Mouse (Mus musculus) T-helper 1 cell (primary cell): ENCODE data around the gene Sstr5.

Experiments used
- in situ Hi-C: fragments of 300-600 bp; cut with MboI, MseI; formaldehyde crosslinking; loops from one replicate; pipeline ENCODE4 v1.15.1; 2025; ENCODE audit warnings: high pct_unique_total_duplicates

Gene Sstr5

DNA sequence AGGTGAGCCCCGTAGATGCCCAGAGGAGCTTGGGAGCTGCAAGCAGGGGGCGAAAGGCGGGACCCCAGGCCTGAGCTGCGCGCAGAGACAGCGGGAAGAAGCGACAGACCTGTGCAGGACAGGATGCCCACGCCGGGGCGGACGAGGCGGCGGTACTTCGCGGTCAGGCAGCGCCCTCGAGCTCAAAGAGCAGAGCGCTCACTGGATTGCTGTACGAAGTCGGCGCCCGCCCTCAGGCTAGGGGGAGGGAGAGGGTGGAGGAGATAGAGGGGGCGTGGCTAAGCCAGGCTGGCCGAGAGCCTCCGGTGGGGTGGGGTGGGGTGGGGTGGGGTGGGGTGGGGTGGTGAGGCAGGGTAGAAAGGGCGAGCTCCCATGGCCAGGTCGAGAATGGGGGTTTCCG, at the start of gene Sstr5:
TSS of gene Sstr5 (minus strand) at position 276 of the 400 bp plus-strand sequence.
- in situ Hi-C loops: no loop called here

DNA sequence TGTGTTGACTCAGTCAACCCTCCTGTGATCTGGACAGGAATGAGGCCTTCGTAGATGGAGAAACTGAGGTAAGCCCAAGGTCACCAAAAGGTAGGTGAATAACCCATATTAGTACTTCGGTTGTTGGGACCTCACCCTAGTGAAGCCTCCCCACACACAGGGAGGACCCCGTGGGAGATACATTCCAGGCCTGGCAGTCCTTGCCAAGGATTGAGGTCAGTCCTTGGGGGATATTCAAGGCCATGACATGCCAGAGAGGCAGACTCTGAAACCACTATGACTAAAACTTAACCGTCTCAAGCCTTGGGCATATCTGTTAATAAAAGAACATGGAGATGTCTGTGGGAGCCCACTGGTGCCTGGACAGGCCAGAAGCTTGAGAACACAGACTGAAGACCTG, 44.7 kb upstream of the Sstr5 start:
- in situ Hi-C loops: no loop called here

DNA sequence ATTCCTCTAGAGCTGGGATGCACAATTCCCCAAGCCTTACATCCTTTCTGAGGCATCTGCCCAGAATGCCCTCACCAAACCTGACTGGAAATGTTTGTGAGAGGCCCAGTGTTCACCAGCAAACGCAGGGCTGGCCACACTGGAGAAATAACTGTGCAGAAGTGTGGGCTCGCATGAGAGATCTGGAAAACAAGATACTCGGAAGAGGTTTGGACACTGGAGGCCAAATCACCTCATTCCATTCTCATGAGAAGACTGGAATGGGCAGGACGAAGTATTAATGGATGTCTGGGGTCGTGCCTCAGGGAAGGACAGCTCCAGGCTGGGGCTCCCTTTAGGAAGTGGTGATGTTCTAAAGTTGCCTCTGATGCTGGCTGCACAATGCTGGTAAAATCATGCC, 43.6 kb upstream of the Sstr5 start:
- in situ Hi-C loops: no loop called here

DNA sequence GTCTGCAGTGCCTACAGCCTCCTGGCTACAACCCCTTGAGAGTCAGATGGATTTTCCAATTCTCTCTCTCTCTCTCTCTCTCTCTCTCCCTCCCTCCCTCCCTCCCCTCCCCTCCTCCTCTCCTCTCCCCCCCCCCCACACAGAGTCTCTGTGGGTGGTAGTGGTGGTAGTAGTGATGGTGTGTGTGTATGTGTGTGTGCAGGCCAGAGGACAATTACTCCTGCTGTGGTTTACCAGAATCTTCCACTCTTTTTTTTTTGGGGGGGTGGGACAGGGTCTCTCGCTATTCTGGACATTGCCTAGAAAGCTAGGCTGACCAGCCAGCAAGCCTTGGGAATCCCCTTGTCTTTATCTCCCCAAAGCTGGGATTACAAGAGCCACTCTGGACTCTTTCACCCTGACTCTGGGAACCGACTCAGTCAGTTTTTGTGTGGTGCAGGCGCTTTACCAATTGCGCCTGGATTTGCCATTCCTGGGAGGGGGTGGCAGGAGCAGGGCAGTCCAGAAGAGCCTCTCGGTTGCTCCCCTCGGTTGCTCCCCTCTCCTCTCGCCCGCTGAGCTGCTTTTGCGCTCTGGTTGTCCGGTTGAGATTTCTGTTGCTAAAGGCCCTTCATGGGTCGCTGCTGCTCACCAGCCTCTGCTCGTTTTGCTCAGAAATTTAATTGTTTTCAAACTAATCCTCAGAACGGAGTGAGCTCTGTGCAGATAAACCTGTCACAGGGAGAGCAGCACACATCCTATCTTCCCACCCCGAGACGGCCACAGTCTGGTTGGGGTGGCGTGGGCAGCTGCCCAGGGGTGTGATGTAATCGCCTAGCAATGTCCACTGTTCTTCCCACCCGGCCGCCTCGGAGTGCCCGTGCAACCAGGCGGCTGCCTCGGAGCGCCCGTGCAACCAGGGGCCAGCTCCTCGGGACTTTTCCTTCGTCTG, 42.1 kb upstream of the Sstr5 start:
- in situ Hi-C loops: no loop called here

DNA sequence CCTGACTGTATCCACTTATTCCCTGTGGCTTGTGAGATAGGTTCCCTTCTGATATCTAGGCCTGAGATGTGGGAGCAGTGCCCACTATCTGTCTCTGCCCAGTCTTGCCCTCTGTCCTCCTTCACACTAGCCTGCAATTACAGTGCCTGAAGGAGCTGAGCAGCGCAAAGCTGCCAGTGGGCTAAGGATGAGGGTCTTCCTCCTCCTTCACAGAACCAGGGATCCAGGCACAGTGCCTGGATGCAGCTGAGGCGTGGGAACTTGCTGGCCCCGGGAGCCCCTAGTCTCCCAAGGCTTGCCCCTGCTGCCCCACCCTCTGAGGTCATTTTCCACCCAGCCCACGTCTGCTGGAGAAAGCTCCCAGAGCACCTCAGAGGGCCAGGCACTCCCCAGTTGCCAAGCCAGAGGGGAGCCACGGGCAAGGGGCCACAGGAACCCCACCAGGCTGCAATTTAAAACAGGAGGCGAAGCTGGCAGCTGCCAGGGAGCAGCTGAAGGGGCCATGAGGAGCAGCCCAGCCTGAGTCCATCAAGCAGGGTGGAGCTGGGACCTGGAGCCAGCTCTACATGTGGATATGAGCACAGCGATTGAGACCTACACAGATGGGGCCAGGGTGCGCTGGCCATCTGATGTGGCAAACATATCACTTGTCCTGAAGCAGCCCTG, 33.4 kb upstream of the Sstr5 start:
- in situ Hi-C loops: loop anchor here (5.0 kb wide), 1 partner anchor 1727 kb away; no protein-coding TSS in a partner anchor

DNA sequence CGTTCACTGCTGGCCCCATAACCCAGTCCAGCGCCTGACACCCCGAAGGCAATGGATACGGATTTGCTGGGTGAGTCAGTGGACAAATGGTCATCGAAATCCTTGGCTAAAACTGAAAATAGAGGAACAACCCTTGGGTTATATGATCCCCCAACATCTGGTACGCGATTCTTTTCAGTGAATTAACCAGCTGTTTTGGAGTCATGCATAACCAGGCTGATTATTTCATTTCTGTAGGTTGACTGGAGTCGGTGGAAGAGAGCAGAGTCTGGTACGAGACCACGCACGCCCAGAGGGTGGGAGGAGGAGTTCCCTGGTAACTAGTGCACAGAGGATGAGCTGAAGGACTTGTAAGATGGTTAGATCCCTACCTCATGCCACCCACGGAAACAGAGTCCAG, 25.0 kb upstream of the Sstr5 start:
- in situ Hi-C loops: no loop called here

DNA sequence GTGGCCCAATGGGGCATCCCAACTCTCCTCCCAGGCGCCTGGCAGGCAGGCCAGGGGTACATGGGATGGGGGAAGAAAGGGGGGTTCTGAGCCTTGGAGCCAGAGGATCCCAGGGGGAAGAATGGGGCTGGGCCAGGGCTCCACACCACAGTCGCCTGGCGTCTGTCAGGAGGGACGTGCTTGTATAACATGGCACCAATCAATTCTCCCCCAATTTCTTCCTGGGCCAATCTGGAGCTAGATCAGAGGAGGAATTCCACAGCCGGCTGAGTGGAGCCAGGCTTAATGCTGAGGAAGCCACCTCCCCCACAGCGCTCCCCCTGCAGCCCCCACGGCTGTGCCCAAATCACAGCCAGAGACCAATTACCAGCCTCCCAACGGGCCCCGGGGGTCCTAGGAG, 23.4 kb upstream of the Sstr5 start:
- in situ Hi-C loops: no loop called here

DNA sequence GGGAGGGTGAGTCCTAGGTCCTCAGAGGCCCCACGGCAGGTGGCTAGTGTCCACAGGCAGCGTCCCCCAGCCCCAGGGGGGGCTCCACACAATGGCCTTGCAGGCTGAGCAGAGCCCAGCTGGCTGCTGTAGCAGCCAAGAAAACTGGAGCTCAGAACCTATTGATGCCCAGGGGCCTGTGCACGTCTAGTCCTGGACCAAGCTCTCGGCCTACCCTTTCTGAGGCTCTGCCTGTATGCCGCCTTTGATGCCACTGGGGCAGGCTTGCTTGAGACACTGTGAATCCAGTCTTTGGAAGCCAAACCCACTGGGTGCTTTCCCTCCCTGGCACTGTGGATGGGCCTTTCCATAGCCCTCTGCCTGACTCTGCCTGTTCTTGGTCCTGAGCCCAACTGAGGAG, 22.4 kb upstream of the Sstr5 start:
- in situ Hi-C loops: loop anchor here (10.0 kb wide), 1 partner anchor 445 kb away; no protein-coding TSS in a partner anchor

DNA sequence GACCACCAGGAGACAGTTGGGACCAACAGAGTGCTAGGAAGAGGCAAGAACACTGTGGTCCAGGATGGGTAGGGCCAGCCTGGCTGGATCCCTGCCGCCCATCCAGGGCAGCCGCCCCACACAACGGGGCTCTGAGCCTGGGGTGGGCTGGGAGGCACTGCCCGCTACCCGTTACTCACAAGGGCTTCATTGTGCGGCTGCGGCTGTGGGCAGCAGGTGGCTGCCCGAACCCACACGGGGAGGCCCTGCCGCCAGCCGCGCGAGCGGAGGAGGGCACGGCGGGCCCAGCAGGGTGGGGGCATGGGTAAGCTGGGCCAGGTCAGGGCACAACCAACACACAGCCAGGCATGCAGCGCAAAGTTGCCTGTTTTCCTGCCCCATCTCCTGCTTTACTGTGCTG, 21.1 kb upstream of the Sstr5 start:
- in situ Hi-C loops: loop anchor here (10.0 kb wide), 1 partner anchor 443 kb away; no protein-coding TSS in a partner anchor

DNA sequence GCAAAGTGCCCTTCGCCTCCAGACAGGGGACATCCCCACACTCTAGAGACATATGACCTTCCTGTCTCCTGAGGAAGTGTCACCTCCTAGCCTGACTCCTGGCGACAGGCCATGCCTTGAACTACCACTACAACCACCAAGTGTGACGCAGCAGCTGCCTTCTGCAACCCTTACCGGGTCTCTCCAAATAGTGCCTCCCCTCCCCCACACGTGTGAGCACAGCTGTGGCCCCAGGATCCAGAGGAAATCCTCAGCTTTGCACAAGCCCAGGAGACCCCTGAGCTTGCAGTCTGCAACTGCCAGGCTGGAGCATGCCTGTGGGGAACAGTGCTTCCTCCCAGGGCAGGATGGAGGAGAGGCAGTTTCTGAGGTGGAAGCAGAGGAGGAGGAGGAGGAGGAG, 19.2 kb upstream of the Sstr5 start:
- in situ Hi-C loops: loop anchor here (10.0 kb wide), 1 partner anchor 442 kb away; no protein-coding TSS in a partner anchor

DNA sequence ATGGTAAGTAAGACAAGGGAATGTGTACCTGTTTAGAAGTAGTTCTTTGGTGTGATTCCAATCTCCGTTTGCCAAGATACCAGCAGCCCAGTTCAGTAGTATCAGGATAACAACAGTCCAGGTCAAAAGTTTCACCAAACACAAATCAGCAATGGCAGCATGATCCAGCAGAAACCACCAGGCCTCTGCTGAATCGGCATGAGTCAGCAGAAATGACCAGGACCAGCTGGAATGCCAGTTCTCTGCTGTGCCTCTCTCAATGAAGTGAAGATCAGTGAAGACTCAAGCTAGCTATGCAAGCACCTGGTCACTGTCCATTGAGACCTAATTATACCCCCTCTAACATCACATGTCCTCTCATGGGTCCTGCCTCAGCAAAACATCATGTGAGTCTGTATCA, 17.0 kb upstream of the Sstr5 start:
- in situ Hi-C loops: loop anchor here (5.0 to 10.0 kb wide), 2 partner anchors 83 to 439 kb away; no protein-coding TSS in a partner anchor

DNA sequence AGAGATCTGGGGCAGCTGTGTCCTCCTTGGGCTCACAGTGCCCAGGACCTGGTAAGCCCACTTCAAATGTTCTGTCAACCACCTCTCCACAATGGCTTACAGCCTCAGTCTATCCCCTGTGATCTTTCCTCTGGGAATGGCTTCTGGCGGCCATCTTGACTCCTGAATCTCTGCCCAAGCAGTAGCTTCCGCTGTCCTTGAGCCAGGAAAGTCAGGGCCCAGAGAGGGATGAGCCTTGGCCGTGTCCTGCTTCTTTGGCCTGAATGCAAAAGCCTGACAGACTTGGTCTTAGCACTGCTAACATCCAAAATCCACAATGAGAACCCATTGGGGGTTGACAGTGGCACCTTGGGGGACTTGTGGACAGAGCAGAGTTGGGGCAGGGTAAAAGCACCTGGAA, 14.8 kb upstream of the Sstr5 start:
- in situ Hi-C loops: loop anchor here (5.0 to 10.0 kb wide), 2 partner anchors 85 to 437 kb away; no protein-coding TSS in a partner anchor

DNA sequence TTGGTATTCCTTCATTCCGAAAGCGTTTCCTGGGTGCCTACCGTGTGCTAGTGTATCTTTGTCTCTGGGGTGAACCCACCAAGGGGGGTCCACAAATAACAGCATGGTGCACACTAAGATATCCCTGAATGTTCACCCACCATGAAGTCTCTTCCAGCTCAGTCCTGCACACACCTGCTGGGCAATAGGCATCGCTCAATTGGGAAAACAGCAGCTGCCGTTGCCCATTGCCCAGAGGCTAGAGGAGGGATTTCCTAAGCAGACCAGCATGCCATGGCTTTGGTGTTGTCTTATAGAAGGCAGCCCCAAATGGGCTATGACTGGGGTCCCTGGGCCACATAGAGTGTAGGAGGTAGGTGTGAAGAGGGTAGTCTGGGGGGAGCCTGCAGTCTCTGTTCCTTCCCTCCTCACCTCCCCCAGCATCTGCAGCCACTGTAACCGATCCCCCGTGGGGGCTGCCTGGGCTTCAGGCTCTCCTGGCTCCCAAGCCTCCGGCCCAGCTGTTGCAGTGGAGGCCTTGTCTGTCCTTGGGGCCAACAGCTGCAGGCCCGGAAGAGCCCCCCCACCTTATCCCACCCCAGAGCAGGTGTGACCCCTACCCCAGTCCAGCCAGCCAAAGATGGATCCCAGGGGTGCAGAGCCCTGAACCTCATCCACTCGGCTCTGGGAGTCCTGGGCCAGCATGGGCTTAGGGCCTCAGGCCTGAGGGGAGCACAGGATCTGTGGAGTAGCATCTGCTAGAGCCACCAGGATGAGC, 13.2 kb upstream of the Sstr5 start:
- in situ Hi-C loops: loop anchor here (5.0 to 10.0 kb wide), 2 partner anchors 87 to 435 kb away; no protein-coding TSS in a partner anchor

DNA sequence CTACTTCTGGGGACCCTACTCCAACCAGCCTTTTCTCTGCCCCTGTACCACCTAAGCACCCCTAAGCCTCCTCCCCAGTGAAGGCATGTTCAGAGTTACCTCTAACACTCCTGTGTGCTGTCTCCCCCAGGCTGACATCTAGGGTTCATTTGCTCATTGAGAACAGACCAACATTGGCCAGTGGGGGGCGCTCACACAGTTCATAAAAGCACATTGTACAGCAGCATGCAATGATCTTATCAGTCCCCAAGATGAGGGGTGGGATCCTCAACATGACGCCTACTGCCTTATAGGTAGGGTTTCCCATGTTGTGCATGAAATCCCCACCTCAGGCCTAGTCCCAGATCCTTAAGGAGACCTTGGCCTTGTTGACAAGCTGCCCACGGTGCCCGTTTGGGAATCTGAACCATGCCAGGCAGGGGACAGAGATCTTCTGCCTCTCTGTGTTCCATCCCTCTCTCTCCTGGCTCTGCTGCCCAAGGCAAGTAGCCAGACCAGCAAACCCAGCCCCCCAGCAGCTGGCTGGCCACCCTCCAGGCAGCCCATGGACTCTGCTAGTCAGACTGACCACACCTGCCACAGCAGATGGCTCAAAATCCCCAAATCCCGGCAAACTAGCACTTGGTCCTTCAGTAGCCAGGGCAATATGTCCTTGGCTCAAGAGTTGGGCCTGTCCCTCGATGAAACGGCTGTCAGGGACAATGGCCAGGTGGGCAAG, 11.9 kb upstream of the Sstr5 start:
- in situ Hi-C loops: no loop called here

DNA sequence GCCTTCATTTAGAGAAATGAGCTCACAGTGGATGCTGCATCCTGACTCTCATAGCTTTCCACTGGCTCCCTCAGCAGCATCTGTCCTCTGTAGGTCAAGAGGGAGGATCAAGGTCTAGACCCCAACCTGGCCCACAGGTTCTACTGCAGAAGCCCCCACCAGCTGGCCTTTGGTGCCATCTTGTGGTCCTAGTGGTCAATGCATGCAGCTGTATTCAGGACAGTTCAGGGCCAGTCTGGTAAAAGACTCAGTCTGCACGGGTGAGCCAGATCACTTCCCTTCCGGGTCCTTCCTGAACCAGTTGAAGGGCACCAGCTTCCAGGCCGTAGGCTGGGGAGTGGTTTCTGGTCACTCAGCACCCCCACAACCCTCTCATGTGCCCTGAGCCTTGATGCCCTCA, 10.7 kb upstream of the Sstr5 start:
- in situ Hi-C loops: no loop called here

DNA sequence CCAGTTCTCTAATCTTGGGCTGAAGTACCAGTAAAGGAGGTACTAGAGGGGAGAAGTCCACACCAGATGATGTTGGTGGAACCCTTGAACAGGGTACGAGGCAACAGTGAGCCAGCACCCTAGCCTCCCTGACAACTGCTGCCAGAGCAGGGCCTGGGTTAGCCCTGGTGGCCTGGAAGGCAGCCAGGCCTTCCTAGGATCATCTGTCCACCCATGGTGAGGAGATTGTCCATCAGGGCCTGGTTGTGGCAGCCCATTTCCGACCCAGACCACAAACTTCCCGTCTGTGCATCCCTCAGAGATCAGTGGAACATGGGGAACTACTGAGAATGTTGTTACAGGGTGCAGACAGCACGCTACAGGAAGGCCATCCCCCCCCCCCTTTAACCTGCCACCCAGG, 5.5 kb upstream of the Sstr5 start:
- in situ Hi-C loops: no loop called here

DNA sequence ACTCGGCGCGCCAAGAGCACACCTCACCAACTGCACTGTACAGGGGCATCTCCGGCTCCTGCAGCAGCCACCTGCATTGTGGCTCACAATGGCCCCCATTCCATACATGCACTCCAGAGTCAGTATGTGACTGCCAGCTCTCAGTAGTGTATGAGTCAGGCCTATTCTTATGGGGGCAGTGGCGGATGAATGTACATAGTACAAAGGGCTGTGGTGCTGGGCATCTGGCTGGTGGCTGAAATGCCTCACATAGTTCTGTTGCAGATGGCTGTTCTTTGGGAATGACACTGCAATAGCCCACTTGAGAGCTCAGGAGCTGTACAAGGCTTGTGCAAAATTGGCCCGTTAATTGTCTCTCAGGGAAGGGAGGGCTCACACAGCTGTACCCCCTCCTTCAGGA, 15.0 kb downstream of the Sstr5 start:
- in situ Hi-C loops: no loop called here

DNA sequence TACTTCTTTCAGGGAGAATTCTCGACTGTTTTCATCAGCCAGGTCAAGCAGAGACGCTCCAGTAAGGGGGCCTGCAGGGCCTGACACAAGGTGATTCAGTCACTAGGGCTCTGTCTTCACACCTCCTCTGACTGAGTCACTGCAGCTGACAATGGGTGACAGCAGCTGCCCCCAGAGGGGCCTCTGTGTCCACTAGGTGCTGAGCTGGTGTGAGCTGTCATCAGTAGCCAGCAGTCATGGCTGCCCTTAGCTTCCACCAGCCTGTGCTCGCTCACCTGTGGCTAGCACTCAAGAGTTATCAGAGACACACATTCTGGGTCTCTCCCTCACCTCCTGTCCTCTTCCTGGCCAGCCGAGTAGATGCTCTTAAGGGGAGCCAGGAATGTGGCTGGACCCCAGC, 16.3 kb downstream of the Sstr5 start:
- in situ Hi-C loops: no loop called here

DNA sequence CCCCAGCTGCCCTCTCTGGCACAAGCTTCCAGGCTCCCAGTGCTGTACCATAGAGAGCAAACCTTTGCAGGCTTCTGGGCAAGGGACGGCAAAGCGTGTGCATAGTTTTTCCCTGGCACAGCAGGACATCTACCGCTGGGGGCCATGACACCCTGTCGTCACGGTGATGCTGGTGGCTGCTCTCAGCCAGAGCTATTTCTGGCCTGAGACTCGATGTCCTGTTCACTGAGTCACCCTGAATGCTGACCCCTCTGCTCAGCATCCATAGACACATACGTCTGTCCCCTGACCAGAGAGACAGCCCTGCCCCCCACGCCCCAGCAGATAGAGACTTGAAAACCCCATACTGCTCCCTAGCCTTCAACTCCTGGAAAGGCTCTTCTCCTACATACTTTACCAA, 16.9 kb downstream of the Sstr5 start:
- in situ Hi-C loops: no loop called here

DNA sequence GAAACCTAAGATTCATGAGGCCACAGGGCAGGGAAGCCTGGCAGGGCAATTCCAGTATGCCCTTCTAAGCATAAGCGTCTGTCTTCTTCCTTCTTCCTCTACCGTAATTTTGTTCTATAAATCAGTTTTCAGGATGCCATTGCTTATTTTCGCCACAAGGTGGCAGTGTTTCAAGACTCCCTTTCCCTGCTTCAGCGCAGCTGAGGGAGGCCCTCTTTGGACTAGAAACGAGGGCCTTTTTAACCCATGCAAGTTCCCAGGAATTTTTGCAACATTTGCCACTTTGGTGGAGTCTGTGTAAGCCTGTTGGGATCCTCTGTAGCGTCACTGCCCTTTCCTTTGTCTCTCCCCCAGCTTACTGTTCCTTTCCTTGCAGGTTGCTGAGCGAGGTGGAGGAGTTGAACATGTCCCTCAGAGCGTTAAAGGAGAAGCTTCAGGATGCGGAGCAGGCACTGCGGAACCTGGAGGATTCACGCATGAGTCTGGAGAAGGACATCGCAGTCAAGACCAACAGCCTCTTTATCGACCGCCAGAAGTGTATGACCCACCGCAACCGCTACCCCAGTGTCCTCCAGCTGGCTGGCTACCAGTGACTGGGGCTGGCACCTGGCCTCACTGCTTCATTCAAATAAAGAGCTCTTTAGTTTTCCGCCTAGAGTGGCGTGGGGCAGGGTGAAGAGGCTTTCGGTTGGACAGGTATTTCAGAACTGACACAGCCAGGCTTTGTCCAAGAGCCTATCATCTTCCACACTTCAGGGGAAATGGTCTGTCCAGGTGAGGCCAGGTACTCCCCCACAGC, 20.9 kb downstream of the Sstr5 start:
- in situ Hi-C loops: loop anchor here (5.0 kb wide), 1 partner anchor 221 kb away; no protein-coding TSS in a partner anchor
